Mouse (Mus musculus): ENCODE measurements around the gene Fam180a. TPM values are rescaled to one million over a fixed set of nuclear protein-coding genes. Genes with fewer than 3 reads are reported as not detected.
"Not testable (repeated sequence)": the region's sequence is repeated elsewhere in the genome, so short reads cannot be mapped to it uniquely, and the experiment has no call there.

The Fam180a gene
- 0.74 and 0.93 TPM in 2 replicates for polyA plus RNA-seq (2012; rRNA removed)

GRCm38 (mm10) chr6:35326111-35326515 is at the start of gene Fam180a:
Fam180a (minus strand) TSS chr6:35326141.
- DNase-seq, result no peak
- H3K27me3 ChIP-seq (ENCODE audit: control insufficient read depth, insufficient read depth, low read length), result no peaks in the 10 kb centered on the region
- no peak for TF ChIP-seq CTCF (IDR thresholded peaks at IDR 0.05; ENCODE audit: borderline replicate concordance, insufficient read depth, low read depth, low read length)
- no peak for TF ChIP-seq POLR2A (IDR thresholded peaks at IDR 0.05; ENCODE audit: borderline replicate concordance, insufficient read depth, low read length)
- no peak within 1 kb of the TSS for H3K27ac ChIP-seq (ENCODE audit: insufficient read depth, low read length)
- H3K4me1 ChIP-seq (ENCODE audit: control insufficient read depth, insufficient read depth, low read length), result no peaks in the 10 kb centered on the region; the same call in 1 of the 2 replicates
- WGBS, result 17% methylated on average over 9 of the region's 9 CpGs
- no peak within 1 kb of the TSS for H3K4me3 ChIP-seq (replicated peaks; ENCODE audit: insufficient read depth, low read depth, low read length)

DNA sequence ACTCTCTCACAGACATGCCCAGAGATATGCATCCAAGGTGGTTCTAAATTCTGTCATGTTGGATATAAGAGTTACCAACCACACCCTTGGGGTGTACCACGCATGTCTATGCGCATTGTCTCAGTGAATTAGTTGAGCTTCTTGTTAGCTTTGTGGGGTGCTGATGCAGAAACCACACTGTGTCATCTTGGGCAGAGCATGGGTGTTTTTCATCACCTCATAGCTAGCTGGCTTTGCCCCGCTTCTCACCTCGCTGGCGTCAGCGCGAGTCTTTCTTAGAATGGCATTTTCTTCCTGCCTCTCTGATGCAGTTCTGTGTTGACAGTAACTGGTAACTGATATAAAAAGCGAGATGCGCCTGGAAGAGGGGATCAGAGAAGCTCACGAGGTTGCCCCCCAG is 48.1 kb upstream of the Fam180a start:
- TF ChIP-seq CTCF (IDR thresholded peaks at IDR 0.05; ENCODE audit: borderline replicate concordance, insufficient read depth, low read depth, low read length) (no peak), POLR2A (IDR thresholded peaks at IDR 0.05; ENCODE audit: borderline replicate concordance, insufficient read depth, low read length) (no peak)
- DNase-seq, result no peak
- 90% methylated on average over 10 of the region's 10 CpGs for WGBS
- Histone ChIP-seq H3K4me3 (replicated peaks; ENCODE audit: insufficient read depth, low read depth, low read length) (no peak overlapping the region), H3K27ac (ENCODE audit: insufficient read depth, low read length) (no peak overlapping the region), H3K27me3 (ENCODE audit: control insufficient read depth, insufficient read depth, low read length) (no peaks in the 10 kb centered on the region), H3K4me1 (ENCODE audit: control insufficient read depth, insufficient read depth, low read length) (no peaks in the 10 kb centered on the region)

GRCm38 (mm10) chr6:35370356-35370755 is 44.4 kb upstream of the Fam180a start:
- 86% methylated on average over 7 of the region's 7 CpGs for WGBS
- Histone ChIP-seq H3K27me3 (ENCODE audit: control insufficient read depth, insufficient read depth, low read length) (no peaks in the 10 kb centered on the region), H3K27ac (ENCODE audit: insufficient read depth, low read length) (no peak overlapping the region), H3K4me3 (replicated peaks; ENCODE audit: insufficient read depth, low read depth, low read length) (no peak overlapping the region), H3K4me1 (ENCODE audit: control insufficient read depth, insufficient read depth, low read length) (no peaks in the 10 kb centered on the region)
- TF ChIP-seq POLR2A (IDR thresholded peaks at IDR 0.05; ENCODE audit: borderline replicate concordance, insufficient read depth, low read length), result no peak
- TF ChIP-seq CTCF (IDR thresholded peaks at IDR 0.05; ENCODE audit: borderline replicate concordance, insufficient read depth, low read depth, low read length), result no peak
- DNase-seq, result no peak

DNA sequence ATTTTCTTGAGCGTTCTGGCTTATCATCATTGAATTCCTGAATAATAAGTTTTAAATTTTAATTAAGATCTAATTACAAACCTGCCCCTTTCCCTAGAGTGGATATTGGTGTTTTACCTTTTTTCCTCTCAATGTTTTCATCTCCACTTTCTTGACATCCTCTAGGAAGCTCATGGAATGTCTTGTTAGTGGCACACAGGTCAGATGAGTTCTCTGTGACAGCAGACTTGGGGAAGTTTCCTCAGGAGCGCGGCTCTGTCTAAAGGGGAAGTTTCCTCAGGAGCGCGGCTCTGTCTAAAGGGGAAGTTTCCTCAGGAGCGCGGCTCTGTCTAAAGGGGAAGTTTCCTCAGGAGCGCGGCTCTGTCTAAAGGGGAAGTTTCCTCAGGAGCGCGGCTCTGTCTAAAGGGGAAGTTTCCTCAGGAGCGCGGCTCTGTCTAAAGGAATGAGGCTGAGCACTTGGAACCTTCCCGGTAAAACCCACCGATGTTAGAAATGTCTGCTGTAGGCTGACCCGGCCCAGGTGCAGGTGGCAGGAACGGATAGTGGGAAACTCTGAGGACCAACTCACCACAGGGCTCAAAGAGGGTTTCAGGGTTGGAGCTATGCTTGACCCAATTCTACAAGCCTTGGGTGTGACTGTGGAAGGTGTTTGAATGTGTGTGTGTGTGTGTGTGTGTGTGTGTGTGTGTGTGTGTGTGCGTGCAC is 43.8 kb upstream of the Fam180a start:
- not testable (repeated sequence) for H3K4me1 ChIP-seq (ENCODE audit: control insufficient read depth, insufficient read depth, low read length); DNase-seq; H3K27ac ChIP-seq (ENCODE audit: insufficient read depth, low read length); H3K4me3 ChIP-seq (replicated peaks; ENCODE audit: insufficient read depth, low read depth, low read length); H3K27me3 ChIP-seq (ENCODE audit: control insufficient read depth, insufficient read depth, low read length)
- 93% methylated on average over 17 of the region's 18 CpGs for WGBS

GRCm38 (mm10) chr6:35362596-35362995 is 36.7 kb upstream of the Fam180a start:
- TF ChIP-seq CTCF (IDR thresholded peaks at IDR 0.05; ENCODE audit: borderline replicate concordance, insufficient read depth, low read depth, low read length), result no peak
- TF ChIP-seq POLR2A (IDR thresholded peaks at IDR 0.05; ENCODE audit: borderline replicate concordance, insufficient read depth, low read length), result no peak

GRCm38 (mm10) chr6:35355320-35355719 is 29.4 kb upstream of the Fam180a start:
- Histone ChIP-seq H3K4me1 (ENCODE audit: control insufficient read depth, insufficient read depth, low read length) (no peaks in the 10 kb centered on the region), H3K4me3 (replicated peaks; ENCODE audit: insufficient read depth, low read depth, low read length) (no peak overlapping the region), H3K27me3 (ENCODE audit: control insufficient read depth, insufficient read depth, low read length) (no peaks in the 10 kb centered on the region), H3K27ac (ENCODE audit: insufficient read depth, low read length) (no peak overlapping the region)
- 74% methylated on average over 3 of the region's 3 CpGs for WGBS
- TF ChIP-seq POLR2A (IDR thresholded peaks at IDR 0.05; ENCODE audit: borderline replicate concordance, insufficient read depth, low read length) (no peak), CTCF (IDR thresholded peaks at IDR 0.05; ENCODE audit: borderline replicate concordance, insufficient read depth, low read depth, low read length) (no peak)
- no peak for DNase-seq

More at GRCm38 (mm10) chr6:35362596-35362995, 36.7 kb upstream of the Fam180a start:
- no peak for DNase-seq
- Histone ChIP-seq H3K27me3 (ENCODE audit: control insufficient read depth, insufficient read depth, low read length) (no peaks in the 10 kb centered on the region), H3K27ac (ENCODE audit: insufficient read depth, low read length) (no peak overlapping the region), H3K4me3 (replicated peaks; ENCODE audit: insufficient read depth, low read depth, low read length) (no peak overlapping the region), H3K4me1 (ENCODE audit: control insufficient read depth, insufficient read depth, low read length) (no peaks in the 10 kb centered on the region)
- WGBS, result 56% methylated on average over 9 of the region's 9 CpGs

GRCm38 (mm10) chr6:35354622-35354998 is 28.7 kb upstream of the Fam180a start:
- 11% methylated on average over 6 of the region's 6 CpGs for WGBS
- H3K27ac ChIP-seq (ENCODE audit: insufficient read depth, low read length), result no peak overlapping the region
- no peak for DNase-seq

DNA sequence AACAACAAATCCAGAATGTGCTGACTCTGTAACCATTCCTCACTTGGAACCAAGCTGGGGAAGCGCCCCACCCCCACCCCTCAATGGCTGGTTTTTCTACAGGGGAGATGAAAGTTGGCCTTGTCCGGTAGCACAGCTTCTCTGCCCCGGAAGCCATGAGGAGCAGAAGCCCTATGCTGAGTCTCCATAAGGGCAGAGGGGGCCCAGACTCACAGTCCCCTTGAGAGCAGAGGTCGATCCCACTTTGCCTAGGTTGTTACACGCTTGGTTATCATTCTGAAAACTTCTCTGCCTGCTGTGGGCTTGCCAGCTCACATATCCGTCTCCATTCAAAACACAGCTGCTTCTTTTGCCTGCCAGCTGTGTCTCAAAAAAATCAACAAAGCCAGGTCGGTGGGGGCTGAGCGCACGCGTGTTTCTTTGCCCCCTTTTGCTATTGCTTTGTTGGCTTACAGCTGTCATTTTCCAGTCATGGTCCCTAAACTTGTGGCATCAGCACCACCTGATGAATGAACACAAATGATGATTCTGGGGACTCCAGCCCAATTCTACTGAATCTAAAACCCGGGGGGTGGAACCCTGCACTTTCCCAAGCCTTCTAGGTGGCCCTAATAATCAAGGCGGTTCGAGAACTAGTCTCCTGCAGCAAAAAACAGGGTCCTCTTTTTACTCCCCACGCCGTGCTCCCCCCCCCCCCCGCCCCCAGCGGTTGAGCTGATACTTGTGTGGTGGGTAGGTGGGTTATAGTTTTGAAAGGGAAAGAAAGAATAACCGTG is 28.1 kb upstream of the Fam180a start:
- H3K27ac ChIP-seq (ENCODE audit: insufficient read depth, low read length), result no peak overlapping the region
- no peak for DNase-seq
- WGBS, result 10% methylated on average over 18 of the region's 18 CpGs
- H3K4me3 ChIP-seq (replicated peaks; ENCODE audit: insufficient read depth, low read depth, low read length), result no peak overlapping the region
- no peaks in the 10 kb centered on the region for H3K4me1 ChIP-seq (ENCODE audit: control insufficient read depth, insufficient read depth, low read length)
- TF ChIP-seq CTCF (IDR thresholded peaks at IDR 0.05; ENCODE audit: borderline replicate concordance, insufficient read depth, low read depth, low read length), result no peak
- no peak for TF ChIP-seq POLR2A (IDR thresholded peaks at IDR 0.05; ENCODE audit: borderline replicate concordance, insufficient read depth, low read length)
- H3K27me3 ChIP-seq (ENCODE audit: control insufficient read depth, insufficient read depth, low read length), result no peaks in the 10 kb centered on the region

More at GRCm38 (mm10) chr6:35354622-35354998, 28.7 kb upstream of the Fam180a start:
- Histone ChIP-seq H3K27me3 (ENCODE audit: control insufficient read depth, insufficient read depth, low read length) (no peaks in the 10 kb centered on the region), H3K4me3 (replicated peaks; ENCODE audit: insufficient read depth, low read depth, low read length) (no peak overlapping the region), H3K4me1 (ENCODE audit: control insufficient read depth, insufficient read depth, low read length) (no peaks in the 10 kb centered on the region)
- TF ChIP-seq CTCF (IDR thresholded peaks at IDR 0.05; ENCODE audit: borderline replicate concordance, insufficient read depth, low read depth, low read length) (no peak), POLR2A (IDR thresholded peaks at IDR 0.05; ENCODE audit: borderline replicate concordance, insufficient read depth, low read length) (no peak)

All from cerebellum, adult 2 months (tissue).